Mouse (Mus musculus) embryonic facial prominence, embryonic 11.5 days (tissue): ENCODE measurements around the gene Rbfox1. TPM values are rescaled to one million over a fixed set of nuclear protein-coding genes. Genes with fewer than 3 reads are reported as not detected.

Source experiments
- ATAC-seq: fragments of 200-750 bp; cut with Nextera tagmentation; replicated peaks from 2 replicates; pipeline ENCODE4 v1.8.0; 2017; ENCODE audit warnings: low read depth; ENCODE audit not compliant: insufficient number of reproducible peaks, low FRiP score, low TSS enrichment
- DNase-seq: peaks from one replicate; pipeline ENCODE4 v3.0.0-alpha.2; 2015; ENCODE audit warnings: low spot score
- H3K27ac ChIP-seq: fragments of 300-500 bp; sonication (generic); replicated peaks from 2 replicates; pipeline ENCODE4 v1.5.1; 2014; ENCODE audit warnings: mild to moderate bottlenecking, low read depth, low read length, control low read depth
- H3K27me3 ChIP-seq: fragments of 300-500 bp; sonication (generic); 2 replicates; pipeline ENCODE4 v1.6.1; 2014; ENCODE audit warnings: mild to moderate bottlenecking, low read length, moderate library complexity, mixed read lengths; ENCODE audit not compliant: control insufficient read depth, insufficient read depth
- H3K36me3 ChIP-seq: fragments of 300-500 bp; sonication (generic); replicated peaks from 2 replicates; pipeline ENCODE4 v1.6.1; 2014; ENCODE audit warnings: low read depth, mild to moderate bottlenecking, low read length, moderate library complexity, mixed read lengths; ENCODE audit not compliant: control insufficient read depth, insufficient read depth
- H3K4me1 ChIP-seq: fragments of 300-500 bp; sonication (generic); 2 replicates; pipeline ENCODE4 v1.6.1; 2014; ENCODE audit warnings: low read length, mixed read lengths; ENCODE audit not compliant: control insufficient read depth, insufficient read depth
- H3K4me2 ChIP-seq: fragments of 300-500 bp; sonication (generic); 2 replicates; pipeline ENCODE4 v1.6.1; 2014; ENCODE audit warnings: low read depth, mild to moderate bottlenecking, control low read depth, low read length, moderate library complexity
- H3K4me3 ChIP-seq: fragments of 300-500 bp; sonication (generic); 2 replicates; pipeline ENCODE4 v1.5.1; 2014; ENCODE audit warnings: low read depth, low read length, control low read depth
- H3K9ac ChIP-seq: fragments of 300-500 bp; sonication (generic); replicated peaks from 2 replicates; pipeline ENCODE4 v1.6.1; 2014; ENCODE audit warnings: mild to moderate bottlenecking, control low read depth, low read length
- H3K9me3 ChIP-seq: fragments of 300-500 bp; sonication (generic); replicated peaks from 2 replicates; pipeline ENCODE4 v1.6.1; 2016; ENCODE audit warnings: mild to moderate bottlenecking, low read length, inconsistent platforms, mixed read lengths; ENCODE audit not compliant: control insufficient read depth
- WGBS: fragments of 180-500 bp; shearing (Covaris S2); extraction: QIAGEN DNeasy Blood & Tissue Kit; methylation state at CpG from one replicate; pipeline ENCODE4 v1.1.7; 2014; 5-methylcytosine and 5-hydroxymethylcytosine counted together
- polyA plus RNA-seq: library from polyadenylated mRNA; unstranded; fragments of >200 nt; fragmentation: Nextera tagmentation; extraction: Ambion mirVana; gene quantifications from 2 replicates; pipeline ENCODE4 v1.2.1, GENCODE M21; 2014

Gene Rbfox1
- polyA plus RNA-seq, 1 experiment from 2014 or later = 4.2 TPM

DNA sequence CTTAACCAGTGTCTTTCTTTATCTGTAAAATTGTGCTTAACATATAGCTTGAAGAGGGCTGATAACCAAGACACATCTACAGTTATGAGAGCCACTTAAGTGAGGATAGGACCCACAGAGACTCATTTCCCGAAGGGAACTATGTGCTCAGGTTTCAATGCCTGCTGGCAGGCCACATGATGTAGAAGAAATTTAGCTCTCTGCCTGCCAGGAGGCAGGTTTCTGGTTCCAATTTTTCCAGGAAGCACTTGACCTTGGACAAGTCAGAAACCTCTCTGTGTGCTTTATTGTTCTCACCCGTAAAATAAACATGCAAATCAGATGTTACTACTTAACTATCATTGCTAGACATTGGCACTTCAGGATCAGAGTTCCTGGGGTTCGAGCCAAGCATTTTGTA lies 1033.5 kb downstream of the Rbfox1 start:
- DNase-seq (peak; percentile 28), ATAC-seq (no peak)
- 32% methylated on average over 3 of the region's 3 CpGs for WGBS
- Histone ChIP-seq H3K36me3 (no peaks in the 10 kb centered on the region), H3K9ac (no peak overlapping the region), H3K4me1 (no peaks in the 10 kb centered on the region), H3K4me2 (no peak overlapping the region), H3K4me3 (no peak overlapping the region), H3K27me3 (no peaks in the 10 kb centered on the region), H3K27ac (no peak overlapping the region), H3K9me3 (no peaks in the 10 kb centered on the region)

DNA sequence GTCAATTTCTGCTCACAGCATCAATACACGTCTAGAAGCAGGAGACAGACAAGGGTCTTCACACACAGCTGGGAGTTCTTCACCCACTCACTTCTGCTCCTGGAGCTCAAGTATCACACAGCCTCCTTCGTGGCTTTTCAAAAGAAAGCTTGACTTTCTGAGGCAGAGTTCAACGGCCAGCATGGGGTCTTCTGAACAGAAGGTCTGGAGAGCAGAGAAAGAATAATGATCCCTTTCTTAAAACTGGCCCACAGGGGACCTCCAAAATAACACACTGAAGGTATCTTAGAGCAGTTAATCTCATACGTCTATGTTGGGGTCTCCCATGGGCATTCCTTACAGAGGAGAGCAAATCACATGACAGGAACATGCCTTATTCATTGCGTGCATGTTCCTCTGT lies 1034.5 kb downstream of the Rbfox1 start:
- Histone ChIP-seq H3K4me1 (no peaks in the 10 kb centered on the region), H3K36me3 (no peaks in the 10 kb centered on the region), H3K9me3 (no peaks in the 10 kb centered on the region), H3K4me3 (no peak overlapping the region), H3K4me2 (no peak overlapping the region), H3K27ac (no peak overlapping the region), H3K27me3 (no peaks in the 10 kb centered on the region), H3K9ac (no peak overlapping the region)
- ATAC-seq (no peak), DNase-seq (no peak)
- WGBS = 26% methylated on average over 5 of the region's 5 CpGs

DNA sequence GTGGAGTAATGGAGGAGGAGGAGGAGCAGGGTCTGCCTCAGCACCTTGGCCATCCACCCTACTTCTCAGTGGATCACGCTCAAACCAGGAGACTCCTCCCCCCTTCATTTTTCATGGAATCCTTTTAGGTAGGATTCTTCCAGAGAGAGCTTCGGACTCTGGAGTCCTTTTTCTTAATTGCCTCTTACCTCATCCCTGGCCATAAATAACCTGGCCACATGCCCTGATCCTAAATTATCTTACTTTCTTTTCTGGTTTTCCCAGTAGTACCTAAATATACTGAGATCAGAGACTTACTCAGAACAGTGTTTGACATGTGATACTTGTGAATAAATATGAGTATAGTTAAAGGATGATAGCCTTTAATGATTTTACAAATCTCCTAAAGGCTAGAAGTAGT lies 1042.5 kb downstream of the Rbfox1 start:
- Histone ChIP-seq H3K9ac (no peak overlapping the region), H3K4me3 (no peak overlapping the region), H3K4me1 (no peaks in the 10 kb centered on the region), H3K27ac (no peak overlapping the region), H3K4me2 (no peak overlapping the region), H3K9me3 (no peaks in the 10 kb centered on the region), H3K27me3 (no peaks in the 10 kb centered on the region), H3K36me3 (no peaks in the 10 kb centered on the region)
- no peak for DNase-seq
- no peak for ATAC-seq
- WGBS = 71% methylated on average over 2 of the region's 2 CpGs

DNA sequence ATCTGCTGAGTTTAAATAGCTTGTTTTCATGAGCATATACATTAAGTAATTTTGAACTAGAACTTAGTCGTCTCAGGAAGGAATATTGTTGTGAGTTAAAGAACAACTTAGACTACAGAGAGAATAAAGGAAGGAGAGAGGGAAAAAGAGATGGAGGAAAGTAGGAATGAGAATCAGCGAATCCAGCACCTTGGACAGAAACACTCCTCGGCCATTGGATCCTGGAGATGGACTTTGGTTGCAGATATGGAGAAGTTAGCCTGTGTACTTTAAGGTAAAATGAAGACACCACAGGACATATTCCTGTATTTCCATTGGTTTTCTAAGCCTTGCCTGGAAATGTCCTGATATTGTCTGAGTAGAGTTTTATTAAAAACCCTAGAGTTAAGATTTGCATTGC lies 1045.6 kb downstream of the Rbfox1 start:
- Histone ChIP-seq H3K4me2 (no peak overlapping the region), H3K27me3 (no peaks in the 10 kb centered on the region), H3K9me3 (no peaks in the 10 kb centered on the region), H3K4me3 (no peak overlapping the region), H3K4me1 (no peaks in the 10 kb centered on the region), H3K36me3 (no peaks in the 10 kb centered on the region), H3K27ac (no peak overlapping the region), H3K9ac (no peak overlapping the region)
- ATAC-seq (no peak), DNase-seq (peak; percentile 40)
- WGBS = 60% methylated on average over 3 of the region's 3 CpGs

DNA sequence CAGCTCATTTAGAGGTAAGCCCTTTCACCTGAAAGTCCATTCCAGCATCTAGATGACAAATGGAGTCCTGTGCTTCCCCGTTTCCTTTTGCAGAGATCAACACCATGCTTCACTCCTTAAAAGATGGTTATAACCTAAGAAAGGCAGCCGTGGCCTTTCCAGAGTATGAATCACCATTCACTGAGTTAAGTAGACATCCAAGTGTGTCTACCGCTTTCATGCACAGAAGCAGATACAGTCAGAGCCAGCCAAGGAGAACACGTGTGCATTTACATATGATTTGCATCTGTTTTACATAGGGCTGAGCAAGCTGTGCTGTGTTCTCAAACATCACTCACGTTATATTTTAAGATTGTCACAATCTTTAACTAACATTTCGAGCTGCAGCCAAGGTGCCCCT lies 1061.0 kb downstream of the Rbfox1 start:
- no peaks in the 10 kb centered on the region for H3K9me3 ChIP-seq
- H3K27ac ChIP-seq = no peak overlapping the region
- no peak for DNase-seq
- no peak overlapping the region for H3K4me3 ChIP-seq
- no peak overlapping the region for H3K4me2 ChIP-seq
- H3K9ac ChIP-seq = no peak overlapping the region
- ATAC-seq = no peak
- no peaks in the 10 kb centered on the region for H3K36me3 ChIP-seq
- WGBS = 85% methylated on average over 6 of the region's 6 CpGs
- H3K4me1 ChIP-seq = no peaks in the 10 kb centered on the region
- no peaks in the 10 kb centered on the region for H3K27me3 ChIP-seq

DNA sequence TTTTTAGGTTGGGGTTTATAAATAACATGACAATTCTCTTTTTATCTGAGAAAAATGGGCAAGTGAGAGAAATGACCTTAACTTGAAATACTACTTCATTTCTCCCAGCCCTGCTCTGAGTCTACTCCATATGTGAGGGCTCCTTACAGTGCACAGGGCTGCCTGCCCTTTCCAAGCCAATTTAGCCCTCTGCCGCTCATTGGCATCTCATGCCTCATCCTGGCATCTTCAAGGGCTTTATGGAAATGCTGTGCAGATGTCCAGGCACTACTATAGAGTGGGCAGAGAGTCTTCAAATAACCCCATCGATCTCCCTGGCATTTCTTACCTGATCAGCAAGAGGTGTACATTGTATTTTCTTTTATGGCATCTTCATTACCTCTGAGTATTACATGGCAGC lies 1064.5 kb downstream of the Rbfox1 start:
- H3K9ac ChIP-seq = no peak overlapping the region
- H3K4me2 ChIP-seq = no peak overlapping the region
- ATAC-seq (no peak), DNase-seq (no peak)
- WGBS = 86% methylated on average over 2 of the region's 2 CpGs
- no peaks in the 10 kb centered on the region for H3K9me3 ChIP-seq
- no peak overlapping the region for H3K27ac ChIP-seq
- no peaks in the 10 kb centered on the region for H3K27me3 ChIP-seq
- no peaks in the 10 kb centered on the region for H3K4me1 ChIP-seq
- H3K36me3 ChIP-seq = no peaks in the 10 kb centered on the region
- no peak overlapping the region for H3K4me3 ChIP-seq

DNA sequence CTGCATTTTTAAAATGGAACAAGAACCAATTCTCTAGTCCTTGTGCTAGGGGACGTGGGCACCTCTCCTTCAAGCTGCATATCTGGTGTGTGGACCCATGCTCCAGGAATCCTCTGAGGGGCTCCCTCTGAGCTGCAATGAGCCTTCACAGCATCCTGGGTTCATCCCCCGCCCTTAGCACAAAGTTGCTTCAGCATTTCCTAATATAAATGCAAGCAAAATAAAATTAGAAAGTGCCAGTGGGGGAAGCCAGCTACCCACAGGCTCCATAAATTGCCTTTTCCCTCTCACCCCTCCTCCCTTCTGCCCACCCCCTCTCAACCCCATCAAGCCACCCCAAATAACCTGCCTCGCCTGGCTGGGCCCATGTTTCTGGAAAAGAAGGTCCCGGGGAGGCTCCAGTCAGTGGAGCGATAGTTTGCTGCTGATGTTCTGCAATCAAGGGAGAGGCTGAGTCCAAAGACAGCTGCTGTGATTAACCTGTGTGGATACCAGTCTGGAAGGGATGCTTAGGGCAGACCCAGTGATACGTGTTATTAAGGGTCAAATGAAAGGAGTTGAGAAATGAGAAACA lies 1070.0 kb downstream of the Rbfox1 start:
- no peaks in the 10 kb centered on the region for H3K4me1 ChIP-seq
- H3K9me3 ChIP-seq = no peaks in the 10 kb centered on the region
- H3K9ac ChIP-seq = no peak overlapping the region
- no peak for ATAC-seq
- H3K4me3 ChIP-seq = no peak overlapping the region
- DNase-seq = no peak
- whole genome bisulfite sequencing = 86% methylated on average over 6 of the region's 6 CpGs
- no peak overlapping the region for H3K27ac ChIP-seq
- no peaks in the 10 kb centered on the region for H3K27me3 ChIP-seq
- H3K4me2 ChIP-seq = no peak overlapping the region
- H3K36me3 ChIP-seq = no peaks in the 10 kb centered on the region

DNA sequence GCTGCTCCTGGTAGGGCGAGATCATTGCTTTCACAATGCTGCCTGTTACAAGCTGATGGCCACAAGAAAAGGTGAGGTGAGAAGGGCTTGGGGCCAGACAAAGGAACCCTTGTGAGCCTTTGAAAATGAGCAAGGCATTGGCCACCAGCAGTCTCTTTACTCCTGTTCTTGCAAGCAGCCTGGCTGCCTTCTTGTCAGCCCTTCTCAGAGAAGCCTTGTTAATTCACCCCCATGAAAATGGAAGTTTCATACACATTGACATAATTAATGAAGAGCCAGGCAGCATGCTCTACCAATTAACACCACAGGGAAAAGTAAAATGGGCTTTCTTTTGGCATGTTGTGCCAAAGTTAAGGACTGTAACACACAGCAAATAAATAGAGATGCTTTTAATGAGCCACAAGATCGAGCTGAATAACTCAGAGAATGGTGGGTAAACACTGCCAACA lies 1076.8 kb downstream of the Rbfox1 start:
- Histone ChIP-seq H3K4me3 (no peak overlapping the region), H3K27me3 (no peaks in the 10 kb centered on the region; the same call in 1 of the 2 replicates), H3K9ac (no peak overlapping the region), H3K4me2 (no peak overlapping the region), H3K27ac (no peak overlapping the region), H3K9me3 (no peaks in the 10 kb centered on the region), H3K36me3 (no peaks in the 10 kb centered on the region), H3K4me1 (no peaks in the 10 kb centered on the region)
- ATAC-seq (no peak), DNase-seq (peak; percentile 4)
- 20% methylated on average over 2 of the region's 2 CpGs for WGBS
